Mouse (Mus musculus) 3134 (cell line): ENCODE measurements around the gene Esrra.

Experiments used
- DNase-seq: peaks from one replicate; pipeline ENCODE4 v3.0.0-alpha.2; 2011; ENCODE audit warnings: low spot score; ENCODE audit not compliant: insufficient read length; ENCODE audit errors: extremely low read depth

Gene Esrra

DNA sequence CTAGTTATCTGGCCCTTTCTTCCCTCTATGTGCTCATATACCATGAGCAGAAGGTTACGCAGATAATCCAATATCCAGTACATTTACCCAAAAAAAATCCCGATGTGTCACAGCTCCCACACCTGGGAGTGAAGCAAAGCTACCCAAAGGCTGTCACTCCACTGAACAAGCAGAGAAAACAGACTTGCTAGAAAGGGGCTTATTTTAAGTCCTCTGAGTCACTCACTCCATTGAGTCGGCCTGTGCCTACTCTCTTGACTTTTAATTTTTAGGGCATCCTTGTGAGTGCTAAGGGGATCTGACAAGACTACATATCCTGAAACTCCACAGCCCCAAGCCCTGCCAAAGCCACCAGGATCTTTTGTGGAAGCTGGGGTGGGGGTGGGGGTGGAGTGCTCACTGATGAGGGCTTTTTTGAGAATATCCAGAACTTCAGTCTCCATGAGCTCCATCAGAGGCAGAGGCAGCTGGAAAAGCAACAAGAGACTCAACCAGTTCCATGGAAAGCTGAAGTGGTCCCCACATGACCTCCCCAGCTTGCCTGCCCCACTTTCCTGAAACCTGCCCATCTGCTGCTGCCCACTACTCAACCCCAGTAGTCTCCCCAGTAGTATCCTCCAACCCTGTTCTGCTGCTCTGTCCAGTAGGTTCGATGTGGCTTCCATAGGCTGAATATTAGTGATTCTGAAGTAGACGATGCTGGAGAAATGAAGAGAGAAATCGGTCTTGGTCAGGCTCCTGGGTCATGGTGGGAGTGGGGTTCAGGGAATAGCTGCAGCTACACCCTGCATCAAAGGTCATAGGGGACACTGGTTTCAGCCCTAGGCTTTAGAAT lies 1.5 kb upstream of the Esrra start:
- no peak for DNase-seq

DNA sequence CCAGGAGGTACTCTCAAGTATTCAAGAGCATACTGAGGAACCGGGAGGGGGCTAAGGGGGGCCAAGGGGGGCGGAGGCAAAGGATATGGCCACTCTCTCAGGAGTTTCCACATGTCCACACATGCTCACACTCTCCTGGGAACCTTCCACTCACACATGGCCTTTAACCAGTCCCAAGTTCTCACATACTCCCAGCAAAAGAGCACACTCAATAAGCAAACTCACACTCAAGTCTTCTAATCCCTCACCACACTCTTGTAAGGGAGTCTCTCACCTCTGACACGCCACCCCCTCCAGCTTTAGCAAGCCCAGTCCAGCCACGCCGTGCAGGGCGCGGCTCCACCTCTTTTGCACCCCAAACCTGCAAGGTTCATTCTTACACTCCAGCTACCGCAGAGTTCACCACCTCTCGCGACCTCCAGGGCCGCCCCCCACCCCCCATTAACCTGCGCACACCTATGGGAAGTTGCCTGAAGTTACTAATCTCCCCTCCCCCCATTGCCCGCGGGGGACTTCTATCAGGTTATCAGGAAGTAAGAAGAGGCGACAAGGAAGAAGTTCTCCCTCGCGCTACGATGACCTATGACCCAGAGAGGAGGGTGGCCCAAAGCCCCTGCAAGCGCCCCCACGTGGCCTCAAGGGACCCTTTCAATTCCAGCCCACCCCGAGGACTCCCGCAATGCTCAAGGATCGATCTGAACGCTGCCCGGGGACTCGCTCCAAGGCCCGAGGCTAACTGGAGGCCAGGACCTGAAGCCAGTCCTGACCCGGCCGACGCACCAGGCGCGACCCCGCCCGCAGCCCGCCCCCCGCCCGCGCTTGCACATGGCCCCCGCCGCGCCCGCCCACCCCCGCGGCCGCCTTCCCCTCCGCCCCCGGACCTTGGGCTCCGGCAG lies 624 bp downstream of the Esrra start:
- peak; percentile 57 for DNase-seq

- peak; percentile 35 for DNase-seq
These were observed 1.5 kb downstream of the Esrra start for GRCm38 (mm10) chr19:6919876-6920740.

- no peak for DNase-seq
These were observed 2.2 kb downstream of the Esrra start for GRCm38 (mm10) chr19:6919431-6919830.

DNA sequence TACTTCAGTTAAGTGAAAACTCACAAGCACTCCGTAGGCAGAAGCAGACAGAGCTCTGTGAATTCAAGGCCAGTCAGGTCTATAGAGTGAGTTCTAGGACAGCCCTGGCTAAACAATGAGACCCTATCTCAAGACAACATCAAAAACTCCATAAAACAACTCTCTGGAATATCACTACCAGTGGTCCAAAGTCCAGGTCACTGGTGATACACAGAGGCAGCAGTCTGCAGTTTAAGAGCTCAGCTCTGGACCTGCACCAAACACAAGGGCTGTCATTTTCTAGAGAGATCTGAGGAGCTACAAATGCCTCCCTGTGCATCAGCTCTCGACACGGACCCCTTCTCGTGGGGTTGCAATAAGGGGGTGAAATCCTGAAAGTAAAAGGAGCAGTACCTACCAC lies 3.3 kb downstream of the Esrra start:
- DNase-seq: no peak

GRCm38 (mm10) chr19:6916496-6916895 lies 5.1 kb downstream of the Esrra start:
- no peak for DNase-seq

DNA sequence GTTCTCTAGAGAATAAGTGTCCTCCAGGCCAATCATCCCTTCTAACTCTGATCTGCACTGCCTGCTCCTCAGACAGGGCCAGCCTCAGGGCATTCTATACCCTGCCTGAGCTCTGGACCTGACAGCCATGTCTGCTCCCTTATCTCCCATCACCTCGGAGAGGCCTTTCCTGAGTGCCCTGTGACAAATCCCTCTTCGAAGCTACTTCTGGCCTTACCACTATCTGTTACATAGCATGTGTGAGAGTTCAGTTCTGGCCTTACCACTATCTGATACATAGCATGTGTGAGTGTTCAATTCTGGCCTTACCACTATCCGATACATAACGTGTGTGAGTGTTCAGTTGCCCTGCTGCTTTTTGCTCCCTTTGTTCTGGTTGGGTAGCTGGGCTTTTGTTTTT lies 6.3 kb downstream of the Esrra start:
- no peak for DNase-seq

DNA sequence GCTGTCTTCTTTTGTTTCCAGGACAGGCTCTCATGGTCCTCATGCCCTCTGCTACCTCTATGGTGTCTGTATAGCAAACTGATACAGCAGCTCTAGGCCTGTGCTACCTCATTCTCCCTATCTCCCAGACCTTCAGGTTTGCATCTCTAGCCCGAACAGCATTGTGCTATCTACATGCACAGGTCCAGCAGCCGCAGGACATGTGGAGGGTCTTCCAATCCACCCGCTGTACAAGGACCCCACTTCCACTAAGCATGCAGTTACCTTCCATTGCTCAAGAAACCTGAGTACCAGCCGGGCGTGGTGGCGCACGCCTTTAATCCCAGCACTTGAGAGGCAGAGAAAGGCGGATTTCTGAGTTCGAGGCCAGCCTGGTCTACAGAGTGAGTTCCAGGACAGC lies 7.1 kb downstream of the Esrra start:
- no peak for DNase-seq

DNA sequence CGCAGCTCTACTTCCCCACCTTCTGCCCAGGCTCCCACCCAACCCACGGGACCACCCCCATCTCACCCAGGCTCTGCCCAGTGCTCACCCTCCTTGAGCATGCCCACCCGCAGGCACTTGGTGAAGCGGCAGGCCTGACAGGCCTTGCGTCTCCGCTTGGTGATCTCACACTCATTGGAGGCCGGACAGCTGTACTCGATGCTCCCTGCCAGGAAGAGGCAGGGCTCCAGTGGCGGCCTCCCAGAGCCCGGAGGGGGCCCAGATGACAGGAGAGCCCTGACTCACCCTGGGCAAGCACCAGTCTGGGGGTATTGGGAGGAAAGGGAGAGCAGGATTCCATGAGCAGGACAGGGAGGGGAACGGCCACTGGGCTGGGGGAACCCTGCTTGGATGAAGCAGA lies 7.6 kb downstream of the Esrra start:
- DNase-seq: no peak

DNA sequence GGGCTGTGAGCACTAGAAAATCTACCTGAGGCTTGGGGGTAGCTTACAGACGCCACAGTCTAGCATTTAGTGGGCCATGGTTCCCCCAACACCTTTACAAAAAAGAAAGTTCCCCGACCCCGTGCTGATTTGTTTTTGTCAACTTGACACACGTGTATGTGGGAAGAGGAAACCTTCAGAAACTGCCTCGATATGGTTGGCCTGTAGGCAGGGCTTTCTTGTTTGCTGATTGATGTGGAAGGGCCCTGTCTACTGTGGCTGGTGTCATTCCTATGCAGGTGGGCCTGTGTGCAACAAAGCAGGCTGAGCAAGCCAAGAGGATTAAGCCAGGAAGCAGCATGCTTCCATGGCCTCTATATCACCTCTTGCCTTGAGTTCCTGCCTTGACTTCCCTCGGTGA lies 8.6 kb downstream of the Esrra start:
- DNase-seq: no peak

GRCm38 (mm10) chr19:6912205-6912970 lies 9.2 kb downstream of the Esrra start:
- no peak for DNase-seq

GRCm38 (mm10) chr19:6911101-6912074 lies 10.2 kb downstream of the Esrra start:
- DNase-seq: no peak

DNA sequence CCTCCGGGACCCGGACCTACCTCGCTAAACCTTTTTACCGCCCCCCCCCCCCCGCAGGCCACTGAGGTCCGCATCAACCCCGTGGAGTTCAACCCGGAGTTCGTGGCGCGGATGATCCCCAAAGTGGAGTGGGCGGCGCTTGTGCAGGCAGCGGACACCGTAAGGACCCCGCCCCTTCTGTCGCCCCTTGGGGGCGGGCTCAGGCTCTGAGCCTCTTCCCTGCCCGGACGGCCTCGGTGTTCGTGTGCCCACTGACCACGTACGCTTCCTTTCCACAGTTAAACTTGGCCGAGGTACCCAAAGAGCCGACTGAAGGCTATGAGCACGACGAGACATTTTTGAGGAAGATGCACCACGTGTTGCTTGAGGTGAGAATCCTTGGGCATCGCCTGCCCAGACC lies 11.3 kb downstream of the Esrra start:
- peak; percentile 75 for DNase-seq

DNA sequence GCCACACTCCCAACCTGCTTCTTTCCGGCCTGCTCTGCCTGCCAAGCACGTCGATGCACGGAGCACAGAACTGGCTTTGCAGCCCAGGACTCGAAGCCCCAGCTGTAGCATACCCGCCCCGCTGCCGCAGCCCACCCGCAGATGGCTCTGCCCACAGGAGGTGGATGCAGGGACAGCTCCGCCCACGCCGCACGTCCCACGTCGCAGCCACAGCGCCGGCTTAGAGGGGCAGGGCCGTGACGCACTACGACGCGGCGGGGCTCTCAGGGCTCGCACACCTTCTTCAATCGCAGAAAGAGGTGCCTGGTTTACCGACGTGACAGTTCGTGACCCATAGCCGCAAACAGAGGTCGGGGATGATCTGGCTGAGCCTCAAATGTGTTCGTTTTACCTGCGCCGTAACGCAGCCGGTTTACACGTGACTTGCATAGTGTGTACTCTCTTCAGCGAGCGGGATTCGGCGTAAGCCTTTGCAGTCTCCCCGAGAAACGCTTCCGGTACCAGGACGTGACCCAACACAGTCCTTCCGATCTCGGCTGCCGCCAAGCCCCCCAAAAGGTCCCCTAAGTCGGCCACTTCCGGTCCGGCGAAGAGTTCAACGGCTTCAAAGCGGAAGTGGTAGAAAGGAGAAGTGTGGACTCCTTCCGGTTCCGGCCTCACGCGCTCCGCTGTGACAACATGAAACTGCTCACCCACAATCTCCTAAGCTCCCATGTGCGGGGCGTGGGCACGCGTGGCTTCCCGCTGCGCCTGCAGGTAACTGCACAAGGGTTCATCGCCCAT lies 11.9 kb downstream of the Esrra start, which contains the start of the genes Trmt112 and Prdx5:
Gene Trmt112 (plus strand): TSS at position 192 of the 783 bp plus-strand sequence.
Gene Prdx5 (minus strand): TSS at position 600 of the 783 bp plus-strand sequence.
- DNase-seq: peak; percentile 92

DNA sequence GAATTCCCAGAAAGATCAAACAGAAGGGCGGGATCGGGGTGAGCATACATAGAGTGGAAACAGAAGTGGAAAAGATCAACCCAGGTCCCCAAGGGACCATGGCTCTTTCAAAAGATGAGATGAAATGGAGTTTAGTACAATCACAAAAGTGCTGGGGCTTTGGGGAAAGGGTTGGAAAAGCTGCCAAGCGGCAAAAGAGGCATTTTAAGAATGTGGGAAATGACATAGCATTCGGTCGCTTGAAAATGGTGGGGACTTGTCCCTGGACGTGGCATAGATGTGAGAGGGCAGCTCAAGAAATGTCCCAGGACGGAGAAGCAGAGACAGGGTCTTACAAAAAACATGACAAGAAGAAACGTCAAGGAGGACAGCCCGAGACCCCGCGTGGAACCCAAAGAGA lies 12.6 kb downstream of the Esrra start:
- DNase-seq: no peak

GRCm38 (mm10) chr19:6907811-6908540 lies 13.6 kb downstream of the Esrra start:
- no peak for DNase-seq

DNA sequence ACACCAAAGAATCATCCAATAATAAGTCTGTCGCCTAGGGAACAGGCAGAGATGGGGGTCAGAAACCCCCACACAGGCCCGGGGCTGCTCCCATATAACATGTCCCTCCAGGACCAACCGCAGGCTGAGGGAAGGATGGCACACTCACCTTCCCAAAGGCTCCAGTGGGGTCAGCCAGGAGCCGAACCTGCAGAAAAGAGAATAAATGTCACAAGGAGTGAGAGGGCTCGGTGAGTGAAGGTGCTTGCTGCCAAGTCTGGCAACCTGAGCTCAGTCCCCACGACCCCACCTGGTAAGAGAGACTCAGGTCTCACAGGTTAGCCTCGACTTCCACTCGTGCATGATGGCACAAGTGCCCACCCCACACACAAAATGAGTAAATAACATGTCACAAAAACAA lies 14.5 kb downstream of the Esrra start:
- DNase-seq: no peak
